Mouse (Mus musculus) bone marrow, adult 2 months (tissue): Measurements from ENCODE around the gene Man1b1. TPM values are rescaled to one million over a fixed set of nuclear protein-coding genes. Genes with fewer than 3 reads are reported as not detected.

Experiments
- H3K27ac ChIP-seq: fragments of 200-500 bp; 2 replicates; pipeline ENCODE4 v1.5.1; 2012; ENCODE audit warnings: low read depth, mild to moderate bottlenecking, control low read depth, inconsistent platforms, low read length; ENCODE audit not compliant: control insufficient read depth, poor library complexity, insufficient read depth
- H3K4me1 ChIP-seq: fragments of 200-500 bp; 2 replicates; pipeline ENCODE4 v1.6.1; 2011; ENCODE audit warnings: low read length; ENCODE audit not compliant: control insufficient read depth, insufficient read depth
- H3K4me3 ChIP-seq: fragments of 200-500 bp; replicated peaks from 2 replicates; pipeline ENCODE3; 2011; ENCODE audit warnings: mild to moderate bottlenecking, low read depth, low read length, control low read depth; ENCODE audit not compliant: control insufficient read depth
- CTCF ChIP-seq: fragments of 200-500 bp; IDR thresholded peaks from 2 replicates; pipeline ENCODE4 v1.5.1; 2011; ENCODE audit warnings: low read length, control low read depth; ENCODE audit not compliant: control insufficient read depth, insufficient read depth
- POLR2A ChIP-seq: fragments of 200-500 bp; IDR thresholded peaks from 2 replicates; pipeline ENCODE4 v1.6.1; 2011; ENCODE audit warnings: low read depth, mild to moderate bottlenecking, control low read depth, low read length, borderline replicate concordance; ENCODE audit not compliant: control insufficient read depth
- WGBS: fragments of 180-500 bp; shearing (Covaris S2); methylation state at CpG from one replicate; pipeline ENCODE4 v1.1.7; 2018; 5-methylcytosine and 5-hydroxymethylcytosine counted together
- polyA plus RNA-seq: library from polyadenylated mRNA; stranded (reverse); fragments of >200 nt; gene quantifications from 2 replicates; pipeline ENCODE4 v1.2.4, GENCODE M21; 2011; ENCODE audit warnings: low replicate concordance; ENCODE audit not compliant: missing spikeins, insufficient read depth, insufficient read length

Man1b1 gene
- 25.9 and 33.0 TPM in 2 replicates for polyA plus RNA-seq

GRCm38 (mm10) chr2:25332286-25333160 lies at the start of gene Man1b1:
Man1b1 (plus strand) TSS chr2:25332338.
- TF ChIP-seq POLR2A (peak; percentile 86), CTCF (peak; percentile 37; the same call in 1 of the 2 replicates)

GRCm38 (mm10) chr2:25285551-25285950 lies 46.6 kb upstream of the Man1b1 start:
- no peak overlapping the region for H3K4me3 ChIP-seq
- H3K4me1 ChIP-seq: no peaks in the 10 kb centered on the region
- WGBS: 90% methylated on average over 2 of the region's 2 CpGs
- H3K27ac ChIP-seq: no peak overlapping the region
- no peak for TF ChIP-seq CTCF
- TF ChIP-seq POLR2A: no peak

More at GRCm38 (mm10) chr2:25332286-25333160, at the start of gene Man1b1:
- peaks cover 4% of the 10 kb centered on the region; the same call in 1 of the 2 replicates for H3K4me1 ChIP-seq
- H3K4me3 ChIP-seq: peak within 1 kb of the TSS; percentile 82
- under 1% methylated on average over 78 of the region's 78 CpGs for WGBS
- peak within 1 kb of the TSS; percentile 79 for H3K27ac ChIP-seq

- H3K4me3 ChIP-seq: no peak overlapping the region
- TF ChIP-seq POLR2A: no peak
- TF ChIP-seq CTCF: no peak
- H3K4me1 ChIP-seq: no peaks in the 10 kb centered on the region
- H3K27ac ChIP-seq: no peak overlapping the region
- WGBS: 69% methylated on average over 1 of the region's 1 CpGs
Observed at GRCm38 (mm10) chr2:25286314-25286713, 45.8 kb upstream of the Man1b1 start.

- Histone ChIP-seq H3K4me1 (no peaks in the 10 kb centered on the region), H3K27ac (no peak overlapping the region), H3K4me3 (no peak overlapping the region)
- WGBS: 38% methylated on average over 7 of the region's 7 CpGs
- no peak for TF ChIP-seq POLR2A
- no peak for TF ChIP-seq CTCF
Observed at GRCm38 (mm10) chr2:25286837-25287636, 45.1 kb upstream of the Man1b1 start.

GRCm38 (mm10) chr2:25287927-25288649 lies 44.0 kb upstream of the Man1b1 start, which contains the start of gene Tmem210:
Tmem210 (plus strand) TSS chr2:25288145.
- no peaks in the 10 kb centered on the region for H3K4me1 ChIP-seq
- 85% methylated on average over 6 of the region's 6 CpGs for WGBS
- no peak within 1 kb of the TSS for H3K4me3 ChIP-seq
- TF ChIP-seq POLR2A (no peak), CTCF (no peak)
- no peak within 1 kb of the TSS for H3K27ac ChIP-seq

GRCm38 (mm10) chr2:25288734-25289345 lies 43.3 kb upstream of the Man1b1 start:
- 85% methylated on average over 7 of the region's 7 CpGs for WGBS
- TF ChIP-seq POLR2A: no peak
- TF ChIP-seq CTCF: no peak
- no peaks in the 10 kb centered on the region for H3K4me1 ChIP-seq
- no peak overlapping the region for H3K27ac ChIP-seq
- no peak overlapping the region for H3K4me3 ChIP-seq

GRCm38 (mm10) chr2:25289651-25290050 lies 42.5 kb upstream of the Man1b1 start, which contains the start of gene Lrrc26:
Lrrc26 (plus strand) TSS chr2:25289915.
- TF ChIP-seq POLR2A: no peak
- TF ChIP-seq CTCF: no peak
- Histone ChIP-seq H3K4me3 (no peak within 1 kb of the TSS), H3K27ac (no peak within 1 kb of the TSS), H3K4me1 (no peaks in the 10 kb centered on the region)
- 6% methylated on average over 11 of the region's 11 CpGs for WGBS
